Mouse (Mus musculus) 3T3-L1 (cell line): ENCODE measurements around the gene Mcam.

Experiments used
- DNase-seq: peaks from one replicate; pipeline ENCODE4 v3.0.0-alpha.2; 2015; ENCODE audit warnings: low read depth, low spot score

Mcam gene

DNA sequence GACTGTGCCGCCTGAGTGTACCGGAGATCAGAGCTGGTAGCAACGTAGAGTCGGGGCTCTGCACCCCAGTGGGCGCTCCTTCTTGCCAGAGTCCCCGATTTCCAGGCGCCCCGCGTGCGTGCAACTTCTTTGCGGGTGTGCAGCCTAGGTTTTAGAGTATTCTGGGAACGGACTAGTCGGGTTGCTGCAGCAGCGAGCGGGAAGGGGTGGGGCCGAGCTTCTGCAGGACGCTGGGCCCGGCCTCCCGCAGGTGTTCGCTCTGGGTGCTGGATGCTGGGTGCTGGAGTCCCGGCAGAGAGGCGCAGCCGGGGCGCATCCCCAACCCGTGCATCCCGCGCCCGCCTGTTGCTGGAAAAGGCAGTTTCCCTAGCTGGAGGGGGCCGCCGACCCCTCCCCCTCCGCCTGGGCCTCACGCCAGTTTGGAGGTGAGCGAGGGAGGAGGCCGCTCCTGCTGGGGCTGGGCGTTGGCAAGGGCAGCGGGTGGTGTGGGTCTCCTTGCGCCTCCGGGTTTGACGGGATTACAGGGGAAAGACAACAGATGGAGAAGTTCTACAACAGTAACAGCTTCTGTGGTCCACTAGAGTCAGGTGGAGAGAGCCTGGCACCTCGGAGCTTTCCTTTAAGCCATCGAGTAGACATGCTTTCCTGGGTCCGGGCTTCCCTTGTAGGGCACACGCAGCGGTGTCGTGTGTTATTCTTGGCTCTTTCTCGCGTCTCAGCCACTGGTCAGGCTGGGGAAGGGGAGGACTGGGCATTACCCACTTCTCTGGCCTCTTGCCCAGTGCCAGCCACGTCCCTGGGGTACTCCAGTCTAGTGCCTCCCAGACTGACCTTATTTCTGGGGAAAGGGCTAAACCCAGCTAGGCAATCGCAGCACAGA, 822 bp downstream of the Mcam start:
- peak; percentile 44 for DNase-seq

DNA sequence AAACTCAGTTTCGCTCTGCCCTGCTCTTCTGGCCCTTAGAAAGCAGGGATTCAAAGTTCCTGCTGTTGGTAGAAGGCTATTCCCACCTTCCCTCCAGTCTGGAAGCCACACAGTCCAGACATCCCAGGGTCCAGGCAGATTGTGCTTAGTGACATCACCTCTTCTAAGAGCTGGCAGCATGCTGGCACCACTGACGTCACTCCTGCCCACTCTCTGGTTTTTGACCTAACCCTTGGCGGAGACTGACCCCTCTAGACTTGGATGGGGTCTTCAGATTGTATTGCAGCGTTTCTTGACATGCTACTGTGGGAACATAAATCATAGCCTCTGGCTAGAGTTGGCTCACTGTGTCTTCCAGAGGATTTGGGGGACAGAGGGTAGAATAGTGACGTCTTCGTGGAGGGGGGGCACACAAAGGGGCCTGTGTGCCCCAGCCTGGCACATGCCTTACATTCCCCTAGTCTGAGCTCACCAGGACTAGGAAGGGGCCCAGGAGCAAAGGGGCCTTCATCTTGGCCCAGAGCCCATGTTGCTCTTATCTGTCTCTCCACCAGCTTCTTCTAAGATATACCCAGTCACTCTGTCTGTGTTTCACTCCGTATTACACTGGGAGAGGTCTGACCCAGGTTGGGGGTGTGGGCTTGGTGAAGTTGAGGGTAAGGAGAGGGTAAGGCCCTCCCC, 1.6 kb downstream of the Mcam start:
- DNase-seq = peak; percentile 14

DNA sequence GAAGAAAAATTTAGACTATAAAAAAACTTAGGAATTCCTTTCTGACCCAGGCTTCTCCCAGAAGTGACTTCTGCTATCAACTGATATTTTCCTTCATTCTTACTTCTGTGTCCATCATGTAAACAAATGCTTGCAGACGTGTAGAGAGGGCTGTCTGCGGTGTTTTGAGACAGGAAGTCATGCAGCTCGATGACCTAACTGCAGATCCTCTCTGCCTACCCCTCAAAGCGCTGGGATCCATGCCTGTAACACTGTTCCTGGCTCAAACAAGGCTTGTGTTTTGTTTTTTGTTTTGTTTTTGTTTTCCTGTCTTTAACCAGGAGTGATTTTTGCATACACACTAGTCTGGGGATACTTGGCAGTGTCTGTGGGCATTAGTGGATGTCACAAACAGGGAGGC, 3.6 kb downstream of the Mcam start:
- DNase-seq = no peak

DNA sequence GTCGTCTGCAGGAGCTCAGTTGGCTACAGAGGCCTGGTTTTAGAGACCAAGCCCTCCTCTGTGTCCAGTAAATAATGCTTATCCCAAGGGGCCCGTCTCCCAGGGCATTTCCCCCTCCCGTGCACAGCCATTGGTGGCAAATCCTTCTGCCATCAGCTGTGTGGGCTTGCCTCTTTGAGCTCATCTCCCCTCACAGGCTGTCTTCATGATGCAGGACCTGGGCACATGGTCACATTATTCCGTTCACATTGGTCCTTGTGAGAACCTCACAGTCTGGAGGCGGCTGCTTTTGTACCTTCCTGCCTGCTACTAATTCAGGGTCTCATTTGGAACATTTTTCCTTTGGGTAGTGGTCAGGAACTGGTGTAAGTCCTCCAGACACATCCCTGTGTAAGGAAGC, 7.7 kb downstream of the Mcam start:
- DNase-seq = no peak

DNA sequence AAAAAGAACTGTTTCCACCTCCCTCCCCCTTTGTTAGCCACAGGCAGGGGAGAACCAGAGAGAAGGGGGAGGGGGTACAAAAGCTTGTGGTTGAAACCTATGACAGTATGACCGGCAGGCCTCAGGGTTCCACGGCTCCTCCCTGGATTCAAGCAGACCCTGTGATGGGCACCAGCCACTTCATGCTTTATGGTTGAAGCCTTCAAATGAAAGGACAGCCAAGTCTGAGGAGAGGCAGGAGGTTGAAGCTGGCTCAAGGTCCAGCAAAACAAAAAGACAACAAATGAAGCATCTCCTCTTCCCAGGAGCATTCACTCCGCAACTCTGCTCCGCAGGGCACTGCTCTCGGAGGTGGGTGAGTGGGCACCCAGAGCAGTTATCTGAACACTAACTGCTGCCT, 9.2 kb downstream of the Mcam start:
- no peak for DNase-seq

DNA sequence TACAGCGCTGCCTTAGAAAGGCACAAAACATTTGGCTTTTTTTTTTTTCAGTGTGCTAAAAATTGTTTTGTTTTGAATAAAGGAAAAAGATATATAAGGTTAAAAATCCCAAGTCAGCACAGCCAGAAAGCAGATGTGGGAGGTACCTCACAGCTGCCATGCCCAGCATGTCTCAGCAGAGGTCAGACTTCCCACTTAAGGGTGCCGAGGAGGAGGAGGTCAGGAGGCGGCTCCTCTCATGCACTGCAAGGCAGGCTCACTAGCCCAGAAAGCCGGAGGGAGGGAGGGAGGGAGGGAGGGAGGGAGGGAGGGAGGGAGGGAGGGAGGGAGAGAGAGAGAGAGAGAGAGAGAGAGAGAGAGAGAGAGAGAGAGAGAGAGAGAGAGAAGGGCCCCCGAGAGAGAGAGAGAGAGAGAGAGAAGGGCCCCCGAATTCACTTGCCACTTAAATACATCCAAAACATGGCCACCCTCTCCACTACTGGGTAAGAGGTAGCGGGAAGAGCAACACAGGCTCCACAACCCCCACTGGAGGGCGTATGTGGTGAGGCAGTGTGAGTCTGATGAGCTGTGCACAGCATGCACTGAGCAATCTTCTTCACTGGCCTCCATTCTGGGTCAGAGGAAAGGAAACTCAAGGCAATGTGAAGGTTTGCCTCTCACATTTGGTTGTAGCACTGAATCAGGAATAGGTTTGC, 9.9 kb downstream of the Mcam start:
- DNase-seq = no peak

DNA sequence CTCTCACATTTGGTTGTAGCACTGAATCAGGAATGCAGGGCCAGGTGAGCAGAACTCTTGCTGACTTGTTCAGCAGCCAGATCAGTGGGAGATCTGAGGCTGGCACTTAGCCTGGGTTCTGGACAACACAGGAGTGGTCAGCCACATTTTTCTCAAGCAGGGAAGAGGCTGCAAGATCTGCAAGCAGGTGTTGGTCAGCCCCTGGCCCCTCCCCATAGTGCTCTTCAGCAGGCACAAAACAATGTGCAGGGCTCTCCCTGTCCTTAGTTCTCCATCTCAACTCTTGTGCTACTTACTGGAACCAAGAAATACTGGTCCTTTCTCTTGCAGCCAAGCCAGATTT, 10.4 kb downstream of the Mcam start:
- no peak for DNase-seq

DNA sequence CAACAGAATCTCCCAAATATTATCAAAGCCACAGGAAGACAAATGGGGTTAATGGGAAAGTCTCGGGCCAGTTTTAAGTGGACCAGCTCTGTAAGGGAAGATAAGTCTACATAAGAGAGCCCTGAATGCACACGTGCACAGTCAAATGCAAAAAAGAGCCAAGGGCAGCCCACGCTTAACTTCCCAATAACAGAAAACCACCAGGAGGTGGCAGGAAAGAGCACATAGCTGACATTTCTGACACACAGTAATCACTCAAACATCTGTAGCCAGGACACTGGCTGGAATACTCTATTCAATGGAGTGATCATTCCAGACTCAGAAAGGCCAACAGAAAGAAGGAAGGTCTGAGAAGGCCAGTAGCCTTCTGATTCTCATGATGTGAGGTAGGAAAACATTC, 13.0 kb downstream of the Mcam start:
- peak; percentile 48 for DNase-seq

DNA sequence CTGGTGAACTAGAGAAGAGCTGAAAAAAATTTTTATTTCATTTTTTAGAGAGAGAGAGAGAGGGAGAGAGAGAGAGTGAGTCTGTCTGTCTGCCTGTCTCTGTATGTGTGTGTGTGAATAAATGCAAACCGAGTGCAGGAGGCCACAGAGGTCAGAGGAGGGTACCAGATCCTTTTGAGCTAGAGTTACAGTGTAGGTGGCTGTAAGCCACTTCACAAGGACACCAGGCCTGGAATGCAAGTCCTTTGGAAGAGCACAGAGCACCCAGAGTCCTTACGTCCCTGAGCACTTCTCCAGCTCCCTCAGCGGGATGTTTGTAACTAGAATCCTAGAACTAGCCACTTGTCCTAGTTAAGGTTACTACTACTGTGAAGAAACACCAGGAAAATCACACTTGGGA, 25.6 kb downstream of the Mcam start:
- DNase-seq = no peak

DNA sequence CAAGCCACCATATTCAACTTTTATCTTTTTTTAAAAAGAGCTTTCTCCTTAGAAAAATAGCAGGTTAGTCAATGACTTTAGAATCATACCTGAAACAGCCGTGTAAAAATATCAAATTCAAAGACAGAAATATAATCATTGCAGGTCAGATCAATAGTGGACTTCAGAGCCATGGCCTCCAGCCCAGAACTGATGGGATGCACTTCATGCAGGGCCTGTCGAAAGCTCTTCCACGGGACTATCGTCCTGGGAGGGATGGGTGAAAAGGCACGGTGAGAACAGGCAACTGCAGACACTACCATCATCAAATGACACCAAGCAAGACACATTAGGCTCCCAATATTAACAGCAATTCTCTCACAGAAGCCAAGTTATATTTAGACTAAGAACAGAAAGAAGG, 34.7 kb downstream of the Mcam start:
- no peak for DNase-seq

DNA sequence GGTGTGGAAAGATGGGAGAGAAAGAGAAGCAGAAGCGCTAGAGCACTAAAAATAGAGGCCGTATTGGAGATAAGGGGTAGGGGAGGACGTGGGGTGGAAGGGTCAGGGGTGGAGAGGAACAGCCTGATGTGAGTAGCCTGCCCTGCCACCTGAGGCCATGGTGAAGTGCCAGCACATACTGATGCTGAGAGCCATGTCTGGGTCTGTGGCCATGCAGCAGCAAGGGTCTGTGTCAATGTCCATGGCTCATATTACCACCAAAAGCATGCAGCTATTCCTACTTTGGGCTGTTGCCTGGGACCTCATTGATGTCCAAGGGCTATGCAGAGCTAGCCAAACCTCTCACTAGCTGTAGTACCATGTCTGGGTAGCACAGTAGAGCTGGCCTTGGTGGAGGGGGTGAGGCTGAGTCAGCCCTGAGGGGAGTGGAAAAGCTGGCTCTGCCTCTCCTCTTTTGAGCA, 36.5 kb downstream of the Mcam start:
- no peak for DNase-seq

DNA sequence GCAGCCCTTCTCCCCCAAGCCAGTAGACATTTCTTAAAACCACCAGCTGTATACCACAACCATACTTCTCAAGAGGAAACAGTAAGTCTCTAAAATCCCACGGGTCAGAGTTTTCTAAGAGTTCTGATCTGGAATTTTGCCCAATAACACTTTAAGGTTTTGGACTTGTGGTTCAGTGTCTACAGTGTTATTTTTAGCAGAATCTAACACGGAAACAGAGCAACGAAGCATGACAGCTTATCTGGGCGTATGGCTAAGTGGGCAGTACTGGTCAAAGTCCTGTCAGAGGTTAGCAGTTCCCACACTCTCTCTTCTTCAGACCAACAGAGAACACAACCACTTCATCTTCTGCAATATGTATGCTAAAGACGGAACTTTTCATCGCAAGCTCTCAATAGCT, 41.3 kb downstream of the Mcam start:
- no peak for DNase-seq

DNA sequence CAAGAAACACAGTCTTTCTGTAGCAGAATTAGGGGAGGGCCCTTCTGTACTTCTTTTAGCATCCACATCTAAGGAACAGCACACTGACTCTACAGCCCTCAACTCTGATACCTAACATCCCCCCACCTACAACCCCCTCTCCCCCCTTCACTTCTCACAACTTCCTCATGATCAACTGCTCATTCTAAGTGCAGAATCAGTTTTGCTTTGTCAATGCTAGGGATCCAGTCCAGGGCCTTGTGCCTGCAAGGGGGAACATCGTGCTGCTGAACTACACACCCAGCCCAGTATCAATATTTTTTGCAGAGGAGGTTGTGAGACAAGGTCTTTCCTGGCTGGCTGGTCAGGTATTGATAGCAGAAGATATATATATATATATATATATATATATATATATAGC, 41.7 kb downstream of the Mcam start:
- DNase-seq = no peak

DNA sequence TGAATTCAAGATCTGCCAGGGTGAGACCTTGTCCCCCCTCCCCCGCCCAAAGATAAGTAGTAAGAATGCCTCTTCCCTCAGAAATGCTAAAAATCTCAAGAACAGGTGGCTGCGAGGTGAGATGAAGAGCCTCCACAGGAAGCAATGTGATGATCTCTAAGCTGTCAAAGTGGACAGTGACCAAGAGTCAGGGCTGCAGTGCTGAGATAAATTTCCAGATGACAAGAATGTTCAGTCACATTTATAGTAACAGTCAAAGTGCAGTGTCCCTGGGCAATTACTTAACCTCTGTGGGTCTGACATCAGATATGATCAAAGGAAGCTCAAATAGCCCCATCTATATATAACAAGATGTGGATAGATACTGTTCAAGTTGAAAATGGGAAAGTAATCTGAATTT, 43.1 kb downstream of the Mcam start:
- no peak for DNase-seq

DNA sequence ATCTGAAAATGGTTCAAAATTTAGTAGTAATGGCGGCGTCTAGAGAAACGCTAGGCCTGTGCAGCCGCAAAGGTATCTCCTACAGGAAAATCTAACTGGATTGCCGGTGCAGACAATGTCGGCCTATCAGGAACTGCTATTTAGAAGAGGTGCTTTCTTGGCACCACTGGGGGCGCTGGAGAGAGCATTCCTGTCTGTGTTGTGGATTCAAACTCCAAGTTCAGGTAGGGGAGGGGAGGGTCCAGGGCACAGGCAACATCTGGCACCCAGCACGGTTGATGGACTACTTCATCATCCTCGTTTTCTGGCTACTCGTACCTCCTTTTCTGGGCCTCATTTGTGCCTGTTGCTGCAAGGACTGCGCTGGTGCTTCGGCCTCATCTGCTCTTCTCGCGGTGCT, 44.1 kb downstream of the Mcam start:
- peak; percentile 36 for DNase-seq

DNA sequence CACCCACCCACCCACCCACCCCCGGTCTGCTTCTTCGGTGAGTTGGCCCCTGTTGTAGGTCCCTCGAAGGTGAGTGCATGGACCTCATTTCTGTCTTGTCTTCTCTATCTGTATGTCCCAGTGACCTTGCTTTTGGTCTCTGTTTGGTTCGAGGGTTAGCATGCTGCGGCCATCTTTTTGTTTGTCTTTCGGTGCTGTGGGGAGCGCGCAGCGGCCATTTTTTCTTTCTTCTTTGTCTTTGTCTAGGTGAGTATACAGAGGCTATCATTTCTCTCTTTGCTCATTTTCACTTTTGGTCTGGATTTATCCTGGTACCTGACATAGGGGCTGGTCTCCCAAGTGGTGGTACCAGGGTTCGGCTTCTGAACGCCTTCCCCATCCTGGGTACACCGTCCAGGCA, 44.5 kb downstream of the Mcam start:
- no peak for DNase-seq

DNA sequence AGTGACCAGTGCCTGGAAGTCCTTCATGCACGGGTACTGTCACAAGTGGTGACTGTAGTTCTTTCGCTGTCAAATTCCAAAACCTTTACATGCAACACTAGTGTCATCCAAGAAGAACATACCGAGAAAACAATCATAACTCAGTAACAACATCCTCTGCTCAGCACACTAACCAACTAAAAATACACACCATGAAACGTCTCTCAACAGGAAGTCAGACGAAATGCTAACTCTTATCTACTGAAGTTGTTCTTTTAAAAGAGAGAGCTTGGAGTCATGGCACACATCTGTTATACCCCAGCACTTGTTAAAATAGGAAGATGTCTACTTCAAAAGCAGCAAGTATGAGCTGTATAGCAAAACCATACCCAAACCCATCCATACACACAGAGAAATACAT, 47.3 kb downstream of the Mcam start:
- DNase-seq = no peak

DNA sequence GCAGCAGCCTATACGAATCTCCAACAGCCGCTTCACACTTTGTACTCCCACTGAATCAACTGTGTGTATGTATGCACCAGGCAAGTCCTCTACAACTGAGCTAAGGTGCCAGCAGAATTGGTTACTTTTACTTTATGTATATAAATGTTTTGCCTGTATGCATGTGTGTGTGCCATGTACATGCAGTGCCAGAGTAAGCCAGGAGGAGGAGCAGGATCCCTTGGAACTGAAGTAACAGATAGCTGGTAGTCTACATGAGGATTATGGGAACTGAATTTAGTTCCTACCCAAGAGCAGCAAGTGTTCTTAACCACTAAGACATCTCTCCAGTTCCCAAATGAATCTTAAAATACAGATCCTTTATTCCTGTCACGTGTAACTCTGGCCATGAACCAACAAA, 48.0 kb downstream of the Mcam start:
- peak; percentile 60 for DNase-seq

DNA sequence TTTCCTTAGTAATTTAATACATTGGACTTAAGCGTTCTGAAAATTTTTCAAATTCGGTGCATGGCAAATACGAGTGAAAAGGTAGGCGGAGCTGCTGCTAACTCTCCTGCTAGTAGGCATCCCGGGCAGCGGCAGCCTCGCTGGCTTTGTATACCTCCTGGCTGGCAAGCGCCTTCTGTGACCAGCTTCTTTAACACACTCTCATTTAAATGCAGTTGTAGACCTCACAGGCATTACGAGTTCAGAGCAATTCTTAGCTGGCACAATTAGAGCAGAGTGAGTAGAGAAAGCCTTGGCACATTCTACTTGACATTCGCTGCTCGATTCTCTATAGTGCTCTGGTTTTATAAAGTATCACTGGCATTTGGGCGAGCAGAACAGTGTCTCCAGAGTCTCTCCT, 54.0 kb downstream of the Mcam start:
- no peak for DNase-seq

DNA sequence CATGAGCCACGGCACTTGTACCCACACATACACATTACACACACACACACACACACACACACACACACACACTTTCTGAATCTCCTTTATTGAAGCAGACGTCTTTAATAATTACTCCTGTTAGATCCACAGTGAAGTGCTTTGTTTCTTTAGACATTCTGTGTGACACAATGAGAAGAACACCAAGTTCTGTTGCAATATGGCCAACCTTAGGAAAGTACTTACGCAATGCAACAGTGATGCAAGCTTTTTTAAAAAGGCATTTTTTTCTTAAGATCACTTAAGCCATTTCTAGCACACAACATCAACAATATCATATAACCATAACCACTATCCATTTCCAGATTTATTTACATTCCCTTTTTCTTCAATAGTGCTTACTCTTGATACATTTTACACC, 56.9 kb downstream of the Mcam start:
- DNase-seq = peak; percentile 21

DNA sequence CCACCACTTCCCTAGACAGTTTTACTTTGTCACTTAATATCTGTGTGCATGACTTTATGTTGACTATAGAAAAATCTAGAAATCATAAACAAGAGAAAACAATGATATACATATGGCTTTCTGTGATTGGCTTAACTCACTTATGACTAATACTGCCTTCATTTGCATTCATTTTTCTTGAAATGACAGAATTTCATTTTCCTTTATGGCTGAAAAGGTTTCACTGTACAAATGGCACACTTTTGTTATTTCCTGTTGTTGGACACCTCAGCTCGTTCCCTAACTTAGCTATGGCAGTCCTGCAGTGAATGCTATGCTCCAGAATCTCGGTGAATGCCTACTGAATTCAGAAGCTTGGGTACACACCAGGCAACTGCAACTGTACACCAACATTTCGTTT, 58.0 kb downstream of the Mcam start:
- DNase-seq = no peak
